Mouse (Mus musculus): ENCODE data around the gene Anxa11. TPM values are rescaled to one million over a fixed set of nuclear protein-coding genes. Genes with fewer than 3 reads are reported as not detected.

The Anxa11 gene
- polyA plus RNA-seq (2014; fragmentation: Illumina TruSeq; extraction: RNeasy Lipid Tissue Mini Kit (QIAGEN cat#74804); ENCODE audit: low read depth, low replicate concordance): 34.0 TPM

DNA sequence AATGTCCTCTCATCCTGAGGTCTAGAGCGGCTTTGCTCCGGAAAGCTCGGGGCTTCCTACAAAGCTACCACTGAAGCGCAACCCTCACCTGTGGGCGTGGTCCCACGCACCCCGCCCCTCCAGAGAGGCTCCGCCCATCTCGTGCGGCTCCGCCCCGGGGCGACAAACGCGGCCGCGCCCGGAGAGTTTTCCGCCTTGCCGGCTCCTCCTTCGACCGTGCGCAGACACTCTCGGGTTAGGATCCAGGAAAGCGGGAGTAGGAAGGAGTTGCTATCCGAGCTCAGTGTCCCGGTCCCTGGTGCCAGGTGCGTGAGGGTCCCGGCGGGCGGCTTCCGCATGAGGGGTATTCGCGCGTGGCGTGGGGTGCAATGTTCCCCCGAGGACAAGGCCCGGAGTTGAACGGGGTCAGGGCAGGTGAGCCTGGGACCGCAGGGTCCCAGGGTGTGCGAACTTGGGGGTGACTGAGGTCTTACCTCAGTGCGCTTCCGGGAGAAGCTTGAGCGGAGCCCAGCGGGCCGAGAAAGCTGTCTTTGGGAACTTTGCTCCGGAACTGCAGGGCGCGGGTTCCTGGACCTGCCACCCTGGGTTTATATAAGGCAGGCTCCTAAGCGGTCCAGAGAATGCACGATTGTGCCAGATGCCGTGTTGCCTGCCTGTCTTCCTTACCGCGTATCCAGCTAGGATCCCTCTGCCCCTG is at the start of gene Anxa11:
TSS of gene Anxa11 (plus strand) at position 166 of the 697 bp plus-strand sequence.

DNA sequence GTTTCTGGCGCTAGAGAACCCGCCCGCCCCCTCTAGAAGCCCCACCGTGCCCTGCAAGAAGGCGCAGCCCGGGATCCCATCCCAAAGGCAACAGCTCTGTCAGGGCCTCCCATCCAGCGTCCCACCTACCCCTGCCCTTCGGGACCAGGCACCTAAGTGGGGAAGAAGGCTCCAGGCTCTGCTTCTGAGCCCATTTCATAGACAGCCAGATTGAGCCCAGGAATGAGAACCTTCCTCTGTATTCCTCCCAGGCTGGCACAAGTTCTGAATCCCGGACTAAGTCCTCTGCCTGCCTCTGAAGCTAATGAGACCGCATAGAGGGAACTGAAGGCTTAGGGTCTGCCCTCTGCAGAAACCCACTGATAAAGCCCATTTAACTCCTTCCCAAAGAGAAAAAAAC is 61.0 kb downstream of the Anxa11 start, which contains the start of gene Plac9a:
TSS of gene Plac9a (minus strand) at position 101 of the 400 bp plus-strand sequence.

DNA sequence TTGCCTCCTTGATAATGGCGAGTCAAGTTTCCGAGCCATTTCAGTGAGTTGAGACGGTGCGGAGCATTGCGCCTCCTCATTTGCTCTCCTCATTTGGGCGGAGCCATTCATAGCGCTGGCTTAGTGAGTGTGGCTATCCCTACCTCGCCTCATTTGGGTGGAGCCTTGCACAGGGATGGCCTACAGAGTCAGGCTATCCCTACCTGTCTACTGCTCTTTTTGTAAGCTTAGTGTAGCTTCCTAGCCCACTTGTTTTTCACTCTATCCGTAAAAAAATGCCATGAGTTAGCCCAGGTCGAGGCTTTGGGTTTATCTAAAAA is 85.6 kb downstream of the Anxa11 start, which contains the start of gene Tmem254a:
TSS of gene Tmem254a (minus strand) at position 111 of the 320 bp plus-strand sequence.

Other genes with a start within 250 kb of the Anxa11 start
- 22.9 TPM for gene Ppif, start 148.0 kb upstream of the Anxa11 start, polyA plus RNA-seq (2014; fragmentation: Illumina TruSeq; extraction: RNeasy Lipid Tissue Mini Kit (QIAGEN cat#74804); ENCODE audit: low read depth, low replicate concordance)
- gene Zcchc24, start 73.1 kb upstream of the Anxa11 start, polyA plus RNA-seq (2014; fragmentation: Illumina TruSeq; extraction: RNeasy Lipid Tissue Mini Kit (QIAGEN cat#74804); ENCODE audit: low read depth, low replicate concordance): 7.0 TPM
- not detected for gene Plac9a, start 60.9 kb downstream of the Anxa11 start, polyA plus RNA-seq (2014; fragmentation: Illumina TruSeq; extraction: RNeasy Lipid Tissue Mini Kit (QIAGEN cat#74804); ENCODE audit: low read depth, low replicate concordance)
- gene Tmem254a, start 85.5 kb downstream of the Anxa11 start, polyA plus RNA-seq (2014; fragmentation: Illumina TruSeq; extraction: RNeasy Lipid Tissue Mini Kit (QIAGEN cat#74804); ENCODE audit: low read depth, low replicate concordance): 54.1 TPM
- gene Cphx1, start 96.1 kb downstream of the Anxa11 start, polyA plus RNA-seq (2014; fragmentation: Illumina TruSeq; extraction: RNeasy Lipid Tissue Mini Kit (QIAGEN cat#74804); ENCODE audit: low read depth, low replicate concordance): 0.81 TPM
- not detected for gene Duxbl1, start 136.4 kb downstream of the Anxa11 start, polyA plus RNA-seq (2014; fragmentation: Illumina TruSeq; extraction: RNeasy Lipid Tissue Mini Kit (QIAGEN cat#74804); ENCODE audit: low read depth, low replicate concordance)
- gene Gm9780, start 200.6 kb downstream of the Anxa11 start, polyA plus RNA-seq (2014; fragmentation: Illumina TruSeq; extraction: RNeasy Lipid Tissue Mini Kit (QIAGEN cat#74804); ENCODE audit: low read depth, low replicate concordance): 3.8 TPM
- gene Tmem254c, start 225.2 kb downstream of the Anxa11 start, polyA plus RNA-seq (2014; fragmentation: Illumina TruSeq; extraction: RNeasy Lipid Tissue Mini Kit (QIAGEN cat#74804); ENCODE audit: low read depth, low replicate concordance): not detected
- gene Cphx2, start 239.4 kb downstream of the Anxa11 start, polyA plus RNA-seq (2014; fragmentation: Illumina TruSeq; extraction: RNeasy Lipid Tissue Mini Kit (QIAGEN cat#74804); ENCODE audit: low read depth, low replicate concordance): not detected
- gene Cphx3, start 240.1 kb downstream of the Anxa11 start, polyA plus RNA-seq (2014; fragmentation: Illumina TruSeq; extraction: RNeasy Lipid Tissue Mini Kit (QIAGEN cat#74804); ENCODE audit: low read depth, low replicate concordance): not detected